ENCODE assay signal across 7 mouse cellular contexts in the genomic region with DNA sequence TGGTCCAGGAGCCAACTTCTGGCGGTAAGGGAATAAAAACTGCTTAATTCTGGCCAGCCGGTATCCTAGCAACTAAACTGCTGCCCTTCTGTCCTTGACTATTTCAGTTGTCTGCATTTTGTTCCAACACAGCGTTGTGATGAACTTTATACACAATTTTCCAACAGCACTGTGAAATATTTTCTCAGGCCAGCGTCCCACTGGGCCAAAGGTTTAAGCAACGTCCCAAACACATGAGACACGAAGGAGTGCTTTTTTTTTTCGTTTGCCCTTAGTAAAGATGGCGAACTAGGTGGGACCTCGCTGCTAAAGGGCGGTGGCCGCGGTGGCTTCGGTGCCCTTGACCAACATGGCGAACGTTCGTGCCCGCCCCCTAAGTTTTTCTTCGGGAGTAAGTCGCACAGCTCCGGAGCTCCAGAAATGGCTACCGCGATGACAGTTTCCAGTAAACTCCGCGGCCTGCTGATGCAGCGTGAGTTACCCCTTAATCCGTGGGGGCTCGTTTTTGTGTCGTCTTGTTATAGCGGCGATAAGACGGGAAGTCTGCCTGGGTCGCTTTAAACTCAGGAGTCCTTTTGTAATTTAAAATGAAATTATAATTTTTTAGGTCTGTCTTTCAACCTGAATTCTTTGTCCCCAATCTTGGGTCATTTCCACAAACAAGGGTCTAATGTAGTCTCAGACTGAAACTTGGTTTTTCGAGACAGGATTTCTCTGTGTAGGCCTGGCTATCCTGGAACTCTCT. TPM values are rescaled to one million over a fixed set of nuclear protein-coding genes. Genes with fewer than 3 reads are reported as not detected.
A peak's percentile ranks its signal among the peaks of the same experiment; 100 is the strongest.
DNase-seq lines count a peak whose midpoint lies in the region; ATAC-seq lines count a peak whose summit lies in the region.

Ech1 (plus strand) TSS at position 277 of the 745 bp plus-strand sequence.

- WGBS in intestine, embryonic 16.5 days, result 2% methylated on average over 33 of the region's 33 CpGs
- WGBS in midbrain, embryonic 11.5 days, result 3% methylated on average over 33 of the region's 33 CpGs

- peaks cover 25% of the 10 kb centered on the region for H3K36me3 ChIP-seq in intestine, embryonic 16.5 days (ENCODE audit: control insufficient read depth, insufficient read depth, low read length)
- peaks cover 24% of the 10 kb centered on the region for H3K36me3 ChIP-seq in midbrain, embryonic 11.5 days (ENCODE audit: control insufficient read depth, insufficient read depth, low read length)

- no peaks in the 10 kb centered on the region for H3K9me3 ChIP-seq in intestine, embryonic 16.5 days (ENCODE audit: control insufficient read depth, low read length)
- no peaks in the 10 kb centered on the region for H3K9me3 ChIP-seq in midbrain, embryonic 11.5 days (ENCODE audit: control insufficient read depth, low read length)

- H3K4me2 ChIP-seq in intestine, embryonic 16.5 days (ENCODE audit: low read depth, low read length), result peak within 1 kb of the TSS; percentile 73
- peak within 1 kb of the TSS; percentile 54 for H3K4me2 ChIP-seq in midbrain, embryonic 11.5 days

- no peaks in the 10 kb centered on the region for H3K27me3 ChIP-seq in intestine, embryonic 16.5 days (replicated peaks; ENCODE audit: control insufficient read depth, insufficient read depth, low read length)
- no peaks in the 10 kb centered on the region for H3K27me3 ChIP-seq in midbrain, embryonic 11.5 days (ENCODE audit: control insufficient read depth, insufficient read depth, low read length)

- intact Hi-C loops in left cerebral cortex, postnatal 36 days (cut with DNase I), result loop anchor here (2.0 kb wide), 1 partner anchor 14 kb away; no protein-coding TSS in a partner anchor

- H3K4me3 ChIP-seq in intestine, embryonic 16.5 days (ENCODE audit: low read length), result peak within 1 kb of the TSS; percentile 57
- peak within 1 kb of the TSS; percentile 46 for H3K4me3 ChIP-seq in midbrain, embryonic 11.5 days (ENCODE audit: low read depth, low read length)

- DNase-seq in adrenal gland, adult 8-10 months, result peak; percentile 91
- DNase-seq in embryo, embryonic 9.5 days (ENCODE audit: extremely low spot score), result peak; percentile 87
- DNase-seq in gastrocnemius, postnatal 4 days (ENCODE audit: low spot score in 2 of 2), result peak; percentile 86 to 93
- DNase-seq in left cerebral cortex, postnatal 36 days (ENCODE audit: low spot score in 2 of 2), result peak; percentile 84 to 88
- peak; percentile 99 for DNase-seq in midbrain, embryonic 11.5 days (ENCODE audit: low spot score, missing footprints)
- peak; percentile 96 for DNase-seq in skeletal muscle tissue, adult 2 months (ENCODE audit: low read depth, low spot score)

- peaks cover 49% of the 10 kb centered on the region for H3K4me1 ChIP-seq in intestine, embryonic 16.5 days (ENCODE audit: control insufficient read depth, insufficient read depth, low read length)
- H3K4me1 ChIP-seq in midbrain, embryonic 11.5 days (ENCODE audit: control insufficient read depth, insufficient read depth, low read length), result peaks cover 18% of the 10 kb centered on the region

- peak within 1 kb of the TSS; percentile 75 for H3K9ac ChIP-seq in intestine, embryonic 16.5 days (ENCODE audit: low read depth, low read length)
- H3K9ac ChIP-seq in midbrain, embryonic 11.5 days (ENCODE audit: low read length), result peak within 1 kb of the TSS; percentile 70

- peak within 1 kb of the TSS; percentile 96 for H3K27ac ChIP-seq in intestine, embryonic 16.5 days (ENCODE audit: low read length)
- H3K27ac ChIP-seq in midbrain, embryonic 11.5 days (ENCODE audit: low read depth, low read length), result peak within 1 kb of the TSS; percentile 33

- ATAC-seq in intestine, embryonic 16.5 days, result peak; percentile 81
- peak; percentile 82 for ATAC-seq in midbrain, embryonic 11.5 days (ENCODE audit: low FRiP score)

RNA-seq across cellular contexts. Expression of gene Ech1, which starts in this region (rescaled TPM):
- total RNA-seq in adrenal gland, adult 8-10 months (2022), result 100 to 1,000 TPM; 402 to 476 (median 431) TPM
- 100 to 1,000 TPM; 211 to 220 TPM for total RNA-seq in gastrocnemius, postnatal 4 days (2021)
- polyA plus RNA-seq in intestine, embryonic 16.5 days (2015; fragmentation: Nextera tagmentation; extraction: Ambion mirVana), result 347 and 378 TPM in 2 replicates
- total RNA-seq in left cerebral cortex, postnatal 36 days (2021), result 10 to 100 TPM; 45.0 to 47.8 TPM
- 80.5 and 81.7 TPM in 2 replicates for polyA plus RNA-seq in midbrain, embryonic 11.5 days (2014; fragmentation: Nextera tagmentation; extraction: Ambion mirVana)

Comparison
In these comparisons a context has a peak if more than half of its experiments do, and no peak if none do; other contexts are left out.
1. Peak in every context shown above with its lines: DNase-seq, ATAC-seq, H3K4me3 ChIP-seq and H3K27ac ChIP-seq.
2. RNA of gene Ech1 (total RNA-seq): 402 to 476 TPM in adrenal gland, adult 8-10 months and 211 to 220 TPM in gastrocnemius, postnatal 4 days; 45.0 to 47.8 TPM in left cerebral cortex, postnatal 36 days; every median in the first group is over 4 times any median in the second.